Mouse (Mus musculus) cerebellum, adult 2 months (tissue): ENCODE measurements around the gene Uba5.

Experiments used
- CTCF ChIP-seq: fragments of 200-500 bp; IDR thresholded peaks from 2 replicates; pipeline ENCODE4 v1.5.1; 2011; ENCODE audit warnings: low read depth, mild to moderate bottlenecking, control low read depth, low read length, moderate library complexity, borderline replicate concordance; ENCODE audit not compliant: insufficient read depth
- POLR2A ChIP-seq: fragments of 200-500 bp; IDR thresholded peaks from 2 replicates; pipeline ENCODE4 v1.6.1; 2011; ENCODE audit warnings: low read length, control low read depth, borderline replicate concordance; ENCODE audit not compliant: insufficient read depth

GRCm38 (mm10) chr9:104108571-104109143 is 45.7 kb upstream of the Uba5 start:
- TF ChIP-seq CTCF (no peak), POLR2A (no peak)
